Mouse (Mus musculus): ENCODE data around the gene A730009L09Rik. TPM values are rescaled to one million over a fixed set of nuclear protein-coding genes. Genes with fewer than 3 reads are reported as not detected.

Gene A730009L09Rik
- not detected in 2 replicates for total RNA-seq (2014; rRNA removed; ENCODE audit: low replicate concordance)
- polyA plus RNA-seq (2015; fragmentation: Nextera tagmentation; extraction: Ambion mirVana), result not detected in 2 replicates

GRCm38 (mm10) chr16:84514821-84515220 lies at the start of gene A730009L09Rik:
A730009L09Rik (plus strand) TSS chr16:84515121.
- Histone ChIP-seq H3K36me3 (replicated peaks; ENCODE audit: control insufficient read depth, insufficient read depth, low read length) (no peaks in the 10 kb centered on the region), H3K9ac (replicated peaks; ENCODE audit: low read depth, low read length) (no peak within 1 kb of the TSS), H3K4me1 (ENCODE audit: control insufficient read depth, insufficient read depth) (no peaks in the 10 kb centered on the region), H3K27ac (ENCODE audit: low read depth) (no peak within 1 kb of the TSS), H3K4me3 (ENCODE audit: low read depth, low read length) (no peak within 1 kb of the TSS), H3K9me3 (replicated peaks; ENCODE audit: control insufficient read depth, low read length) (0 out of 2 replicates have a peak, but pooled peaks cover 4% of the 10 kb centered on the region), H3K27me3 (ENCODE audit: control insufficient read depth, insufficient read depth, low read length) (no peaks in the 10 kb centered on the region), H3K4me2 (ENCODE audit: low read depth, low read length) (no peak within 1 kb of the TSS)
- ATAC-seq (ENCODE audit: insufficient read depth, low read depth), result no peak
- DNase-seq (ENCODE audit: low spot score), result no peak
- TF ChIP-seq EP300 (IDR thresholded peaks at IDR 0.05; ENCODE audit: low read depth) (no peak), CTCF (IDR thresholded peaks at IDR 0.05; ENCODE audit: low read depth) (no peak)
- 79% methylated on average over 8 of the region's 8 CpGs for WGBS

- no peak for ATAC-seq (ENCODE audit: insufficient read depth, low read depth)
- no peak overlapping the region for H3K9ac ChIP-seq (replicated peaks; ENCODE audit: low read depth, low read length)
- no peaks in the 10 kb centered on the region for H3K36me3 ChIP-seq (replicated peaks; ENCODE audit: control insufficient read depth, insufficient read depth, low read length)
- no peaks in the 10 kb centered on the region for H3K27me3 ChIP-seq (ENCODE audit: control insufficient read depth, insufficient read depth, low read length)
- H3K4me3 ChIP-seq (ENCODE audit: low read depth, low read length), result no peak overlapping the region
- no peak overlapping the region for H3K27ac ChIP-seq (ENCODE audit: low read depth)
- TF ChIP-seq EP300 (IDR thresholded peaks at IDR 0.05; ENCODE audit: low read depth) (no peak), CTCF (IDR thresholded peaks at IDR 0.05; ENCODE audit: low read depth) (no peak)
- H3K4me1 ChIP-seq (ENCODE audit: control insufficient read depth, insufficient read depth), result no peaks in the 10 kb centered on the region
- no peak for DNase-seq (ENCODE audit: low spot score)
- H3K4me2 ChIP-seq (ENCODE audit: low read depth, low read length), result no peak overlapping the region
- WGBS, result 74% methylated on average over 6 of the region's 6 CpGs
- H3K9me3 ChIP-seq (replicated peaks; ENCODE audit: control insufficient read depth, low read length), result no peaks in the 10 kb centered on the region
Measured at GRCm38 (mm10) chr16:84465581-84466165, 49.2 kb upstream of the A730009L09Rik start.

- no peak for TF ChIP-seq CTCF (IDR thresholded peaks at IDR 0.05; ENCODE audit: low read depth)
- no peak for TF ChIP-seq EP300 (IDR thresholded peaks at IDR 0.05; ENCODE audit: low read depth)
- Histone ChIP-seq H3K27me3 (ENCODE audit: control insufficient read depth, insufficient read depth, low read length) (no peaks in the 10 kb centered on the region), H3K4me3 (ENCODE audit: low read depth, low read length) (no peak overlapping the region), H3K4me2 (ENCODE audit: low read depth, low read length) (no peak overlapping the region), H3K9ac (replicated peaks; ENCODE audit: low read depth, low read length) (no peak overlapping the region), H3K4me1 (ENCODE audit: control insufficient read depth, insufficient read depth) (no peaks in the 10 kb centered on the region), H3K36me3 (replicated peaks; ENCODE audit: control insufficient read depth, insufficient read depth, low read length) (no peaks in the 10 kb centered on the region), H3K27ac (ENCODE audit: low read depth) (no peak overlapping the region), H3K9me3 (replicated peaks; ENCODE audit: control insufficient read depth, low read length) (no peaks in the 10 kb centered on the region)
- 11% methylated on average over 1 of the region's 1 CpGs for WGBS
- DNase-seq (ENCODE audit: low spot score), result no peak
- no peak for ATAC-seq (ENCODE audit: insufficient read depth, low read depth)
Measured at GRCm38 (mm10) chr16:84468898-84469297, 46.0 kb upstream of the A730009L09Rik start.

GRCm38 (mm10) chr16:84469994-84470393 lies 44.9 kb upstream of the A730009L09Rik start:
- Histone ChIP-seq H3K4me1 (ENCODE audit: control insufficient read depth, insufficient read depth) (no peaks in the 10 kb centered on the region), H3K4me3 (ENCODE audit: low read depth, low read length) (no peak overlapping the region), H3K4me2 (ENCODE audit: low read depth, low read length) (no peak overlapping the region), H3K9me3 (replicated peaks; ENCODE audit: control insufficient read depth, low read length) (no peaks in the 10 kb centered on the region), H3K9ac (replicated peaks; ENCODE audit: low read depth, low read length) (no peak overlapping the region), H3K27ac (ENCODE audit: low read depth) (no peak overlapping the region), H3K27me3 (ENCODE audit: control insufficient read depth, insufficient read depth, low read length) (no peaks in the 10 kb centered on the region), H3K36me3 (replicated peaks; ENCODE audit: control insufficient read depth, insufficient read depth, low read length) (no peaks in the 10 kb centered on the region)
- WGBS, result 60% methylated on average over 1 of the region's 1 CpGs
- TF ChIP-seq EP300 (IDR thresholded peaks at IDR 0.05; ENCODE audit: low read depth) (no peak), CTCF (IDR thresholded peaks at IDR 0.05; ENCODE audit: low read depth) (no peak)
- no peak for DNase-seq (ENCODE audit: low spot score)
- ATAC-seq (ENCODE audit: insufficient read depth, low read depth), result no peak

GRCm38 (mm10) chr16:84473406-84473805 lies 41.5 kb upstream of the A730009L09Rik start:
- 75% methylated on average over 6 of the region's 6 CpGs for WGBS
- no peak overlapping the region for H3K4me2 ChIP-seq (ENCODE audit: low read depth, low read length)
- H3K9ac ChIP-seq (replicated peaks; ENCODE audit: low read depth, low read length), result no peak overlapping the region
- no peak overlapping the region for H3K4me3 ChIP-seq (ENCODE audit: low read depth, low read length)
- no peaks in the 10 kb centered on the region for H3K4me1 ChIP-seq (ENCODE audit: control insufficient read depth, insufficient read depth)
- DNase-seq (ENCODE audit: low spot score) (no peak), ATAC-seq (ENCODE audit: insufficient read depth, low read depth) (no peak)
- H3K36me3 ChIP-seq (replicated peaks; ENCODE audit: control insufficient read depth, insufficient read depth, low read length), result no peaks in the 10 kb centered on the region
- no peaks in the 10 kb centered on the region for H3K9me3 ChIP-seq (replicated peaks; ENCODE audit: control insufficient read depth, low read length)
- TF ChIP-seq CTCF (IDR thresholded peaks at IDR 0.05; ENCODE audit: low read depth) (no peak), EP300 (IDR thresholded peaks at IDR 0.05; ENCODE audit: low read depth) (no peak)
- no peaks in the 10 kb centered on the region for H3K27me3 ChIP-seq (ENCODE audit: control insufficient read depth, insufficient read depth, low read length)
- no peak overlapping the region for H3K27ac ChIP-seq (ENCODE audit: low read depth)

GRCm38 (mm10) chr16:84474712-84475111 lies 40.2 kb upstream of the A730009L09Rik start:
- H3K4me1 ChIP-seq (ENCODE audit: control insufficient read depth, insufficient read depth), result no peaks in the 10 kb centered on the region
- no peak for TF ChIP-seq EP300 (IDR thresholded peaks at IDR 0.05; ENCODE audit: low read depth)
- TF ChIP-seq CTCF (IDR thresholded peaks at IDR 0.05; ENCODE audit: low read depth), result no peak
- H3K27me3 ChIP-seq (ENCODE audit: control insufficient read depth, insufficient read depth, low read length), result no peaks in the 10 kb centered on the region
- H3K27ac ChIP-seq (ENCODE audit: low read depth), result no peak overlapping the region
- no peak for ATAC-seq (ENCODE audit: insufficient read depth, low read depth)
- DNase-seq (ENCODE audit: low spot score), result no peak
- no peaks in the 10 kb centered on the region for H3K36me3 ChIP-seq (replicated peaks; ENCODE audit: control insufficient read depth, insufficient read depth, low read length)
- no peaks in the 10 kb centered on the region for H3K9me3 ChIP-seq (replicated peaks; ENCODE audit: control insufficient read depth, low read length)
- no peak overlapping the region for H3K9ac ChIP-seq (replicated peaks; ENCODE audit: low read depth, low read length)
- no peak overlapping the region for H3K4me3 ChIP-seq (ENCODE audit: low read depth, low read length)
- H3K4me2 ChIP-seq (ENCODE audit: low read depth, low read length), result no peak overlapping the region
- 43% methylated on average over 4 of the region's 4 CpGs for WGBS
